ENCODE assay signal across 25 mouse cellular contexts in the genomic region with DNA sequence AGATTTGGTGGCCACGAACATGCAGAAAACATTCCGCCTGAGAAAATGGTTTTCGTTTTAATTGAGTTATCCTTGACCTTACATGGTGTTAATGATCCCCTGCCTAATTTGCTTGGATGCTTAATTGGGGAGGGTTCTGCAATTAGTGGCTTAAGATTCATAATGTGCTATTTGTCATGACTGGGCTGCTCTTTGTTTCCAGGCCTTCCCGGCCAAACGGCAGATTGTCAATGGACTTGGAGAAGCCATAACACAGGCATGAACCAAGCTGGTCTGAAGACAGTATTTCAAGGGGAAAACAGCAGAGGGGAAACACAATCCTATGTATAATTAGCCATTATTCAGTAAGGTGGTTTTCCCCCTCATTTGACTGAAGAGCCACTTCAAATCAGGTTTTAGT.
A peak's percentile ranks its signal among the peaks of the same experiment; 100 is the strongest.
DNase-seq lines count a peak whose midpoint lies in the region; ATAC-seq and TF ChIP-seq lines count a peak whose summit lies in the region.
"Had no signal": no experiment of that assay in that cellular context is flagged by ENCODE, and none has a peak within 500 bp of the region (broad histone marks: within the 10 kb centered on the region; RNA-seq: fewer than 3 reads in every experiment).

No protein-coding gene starts in this region.

- 47% methylated on average over 5 of the region's 5 CpGs for WGBS in forebrain, embryonic 12.5 days
- WGBS in forebrain, embryonic 10.5 days = 87% methylated on average over 5 of the region's 5 CpGs
- WGBS in forebrain, embryonic 15.5 days = 39% methylated on average over 5 of the region's 5 CpGs

- no peak overlapping the region for H3K4me3 ChIP-seq in forebrain, embryonic 12.5 days (replicated peaks)
- H3K4me3 ChIP-seq in forebrain, embryonic 10.5 days = no peak overlapping the region
- no peak overlapping the region for H3K4me3 ChIP-seq in forebrain, embryonic 15.5 days
- H3K4me3 ChIP-seq: embryonic facial prominence, embryonic 10.5 days; embryonic facial prominence, embryonic 13.5 days; erythroblast, embryonic 14.5 days; gastrocnemius, adult 2 months; hindbrain, embryonic 12.5 days; hindbrain, embryonic 15.5 days had no signal

- H3K27me3 ChIP-seq in forebrain, embryonic 12.5 days = 0 out of 2 replicates have a peak, but pooled peaks cover 5% of the 10 kb centered on the region
- H3K27me3 ChIP-seq in forebrain, embryonic 10.5 days (ENCODE audit: poor library complexity, severe bottlenecking) = no peaks in the 10 kb centered on the region; the same call in 1 of the 2 replicates
- no peaks in the 10 kb centered on the region for H3K27me3 ChIP-seq in forebrain, embryonic 15.5 days
- H3K27me3 ChIP-seq: embryonic facial prominence, embryonic 13.5 days; hindbrain, embryonic 12.5 days; hindbrain, embryonic 15.5 days had no signal

- H3K36me3 ChIP-seq in forebrain, embryonic 12.5 days (replicated peaks) = peaks cover 68% of the 10 kb centered on the region
- peaks cover 86% of the 10 kb centered on the region for H3K36me3 ChIP-seq in forebrain, embryonic 10.5 days (replicated peaks)
- peaks cover 29% of the 10 kb centered on the region for H3K36me3 ChIP-seq in forebrain, embryonic 15.5 days

- TF ChIP-seq CTCF in brain, embryonic 14.5 days (IDR thresholded peaks at IDR 0.05; ENCODE audit: borderline replicate concordance, extremely low read depth, insufficient read depth, insufficient read length) = no peak

- TF ChIP-seq POLR2A in brain, embryonic 14.5 days (IDR thresholded peaks at IDR 0.05; ENCODE audit: borderline replicate concordance, extremely low read depth, insufficient read depth, insufficient read length, poor library complexity, severe bottlenecking) = no peak

- H3K4me2 ChIP-seq in forebrain, embryonic 12.5 days = no peak overlapping the region
- no peak overlapping the region for H3K4me2 ChIP-seq in forebrain, embryonic 15.5 days (replicated peaks)
- H3K4me2 ChIP-seq: embryonic facial prominence, embryonic 13.5 days; heart, embryonic 11.5 days; hindbrain, embryonic 12.5 days; hindbrain, embryonic 15.5 days had no signal

- no peaks in the 10 kb centered on the region for H3K4me1 ChIP-seq in forebrain, embryonic 12.5 days
- H3K4me1 ChIP-seq in forebrain, embryonic 10.5 days = no peaks in the 10 kb centered on the region
- H3K4me1 ChIP-seq in forebrain, embryonic 15.5 days = peaks cover 16% of the 10 kb centered on the region
- H3K4me1 ChIP-seq: embryonic facial prominence, embryonic 10.5 days; hindbrain, embryonic 12.5 days had no signal

- ATAC-seq in forebrain, embryonic 12.5 days (ENCODE audit: low FRiP score) = peak; percentile 51; the same call in 1 of the 2 replicates
- no peak for ATAC-seq in forebrain, embryonic 15.5 days (replicated peaks)
- ATAC-seq: activated CD4-positive, CD25-positive, alpha-beta regulatory T cell, adult 4 months; CD4-positive, CD25-positive, alpha-beta regulatory T cell, adult 4 months; intestine, postnatal 0 days had no signal

- H3K9ac ChIP-seq in forebrain, embryonic 12.5 days = no peak overlapping the region
- no peak overlapping the region for H3K9ac ChIP-seq in forebrain, embryonic 15.5 days (replicated peaks)
- H3K9ac ChIP-seq: embryonic facial prominence, embryonic 13.5 days; hindbrain, embryonic 12.5 days; hindbrain, embryonic 15.5 days had no signal

- 0 out of 2 replicates have a peak overlapping the region, but pooled peaks have one; percentile 22 for H3K27ac ChIP-seq in forebrain, embryonic 12.5 days
- no peak overlapping the region for H3K27ac ChIP-seq in forebrain, embryonic 10.5 days
- 0 out of 2 replicates have a peak overlapping the region, but pooled peaks have one; percentile 9 for H3K27ac ChIP-seq in forebrain, embryonic 15.5 days (replicated peaks)
- H3K27ac ChIP-seq: embryonic facial prominence, embryonic 10.5 days; embryonic facial prominence, embryonic 13.5 days; gastrocnemius, adult 2 months; hindbrain, embryonic 12.5 days; hindbrain, embryonic 15.5 days had no signal

- no peak for DNase-seq in forebrain, embryonic 10.5 days (ENCODE audit: extremely low spot score, low spot score)
- peak; percentile 83 for DNase-seq in brain, embryonic 14.5 days (ENCODE audit: low read depth)
- no peak for DNase-seq in embryo, embryonic 9.5 days (ENCODE audit: extremely low spot score)
- no peak for DNase-seq in layer of hippocampus, adult 11-12 months (ENCODE audit: low spot score)
- DNase-seq: adrenal gland, postnatal 10 days; adrenal gland, postnatal 36 days; cerebellum, adult 11 months; cerebellum, adult 2 months; cerebellum, adult 9-11 months; cerebellum, postnatal 25 days; gastrocnemius, adult 2 months; gastrocnemius, postnatal 14 days; heart, adult 11 months; kidney, adult 2 months had no signal

- H3K9me3 ChIP-seq in forebrain, embryonic 12.5 days = 0 out of 2 replicates have a peak, but pooled peaks cover 7% of the 10 kb centered on the region
- peaks cover 21% of the 10 kb centered on the region; the same call in 1 of the 2 replicates for H3K9me3 ChIP-seq in forebrain, embryonic 10.5 days
- H3K9me3 ChIP-seq in forebrain, embryonic 15.5 days = 0 out of 2 replicates have a peak, but pooled peaks cover 3% of the 10 kb centered on the region
- H3K9me3 ChIP-seq: embryonic facial prominence, embryonic 13.5 days; hindbrain, embryonic 12.5 days; hindbrain, embryonic 15.5 days had no signal
